Mouse (Mus musculus) heart, embryonic 13.5 days (tissue): Measurements from ENCODE around the gene Prdm11. TPM values are rescaled to one million over a fixed set of nuclear protein-coding genes. Genes with fewer than 3 reads are reported as not detected.

Experiments
- ATAC-seq: fragments of 200-750 bp; cut with Nextera tagmentation; 2 replicates; pipeline ENCODE4 v1.8.0; 2017; ENCODE audit warnings: moderate TSS enrichment; ENCODE audit not compliant: insufficient number of reproducible peaks, low FRiP score, low TSS enrichment; ENCODE audit errors: extremely low read depth
- H3K27ac ChIP-seq: fragments of 300-500 bp; sonication (generic); replicated peaks from 2 replicates; pipeline ENCODE4 v1.5.1; 2015; ENCODE audit warnings: moderate library complexity, mild to moderate bottlenecking, inconsistent platforms
- H3K27me3 ChIP-seq: fragments of 300-500 bp; sonication (generic); replicated peaks from 2 replicates; pipeline ENCODE4 v1.6.1; 2015; ENCODE audit warnings: mild to moderate bottlenecking, inconsistent platforms
- H3K36me3 ChIP-seq: fragments of 300-500 bp; sonication (generic); 2 replicates; pipeline ENCODE4 v1.6.1; 2015; ENCODE audit warnings: mild to moderate bottlenecking, inconsistent platforms
- H3K4me1 ChIP-seq: fragments of 300-500 bp; sonication (generic); 2 replicates; pipeline ENCODE4 v1.6.1; 2015; ENCODE audit warnings: inconsistent platforms
- H3K4me2 ChIP-seq: fragments of 300-500 bp; sonication (generic); 2 replicates; pipeline ENCODE4 v1.6.1; 2015; ENCODE audit warnings: inconsistent platforms, mild to moderate bottlenecking, moderate library complexity
- H3K4me3 ChIP-seq: fragments of 300-500 bp; sonication (generic); 2 replicates; pipeline ENCODE4 v1.5.1; 2015; ENCODE audit warnings: moderate library complexity, mild to moderate bottlenecking, inconsistent platforms
- H3K9ac ChIP-seq: fragments of 300-500 bp; sonication (generic); 2 replicates; pipeline ENCODE4 v1.6.1; 2015; ENCODE audit warnings: inconsistent platforms, mild to moderate bottlenecking, moderate library complexity
- H3K9me3 ChIP-seq: fragments of 300-500 bp; sonication (generic); 2 replicates; pipeline ENCODE4 v1.6.1; 2016; ENCODE audit warnings: inconsistent platforms
- WGBS: fragments of 180-500 bp; shearing (Covaris S2); methylation state at CpG from one replicate; pipeline ENCODE4 v1.1.7; 2015; ENCODE audit warnings: mixed read lengths; 5-methylcytosine and 5-hydroxymethylcytosine counted together
- polyA plus RNA-seq: library from polyadenylated mRNA; unstranded; fragments of >200 nt; fragmentation: Nextera tagmentation; extraction: Ambion mirVana; gene quantifications from 2 replicates; pipeline ENCODE4 v1.2.1, GENCODE M21; 2015

The Prdm11 gene
- polyA plus RNA-seq, 1 experiment from 2014 or later: 2.8 TPM

- H3K4me1 ChIP-seq: 0 out of 2 replicates have a peak, but pooled peaks cover 3% of the 10 kb centered on the region
- H3K9me3 ChIP-seq: 0 out of 2 replicates have a peak, but pooled peaks cover 3% of the 10 kb centered on the region
- no peak overlapping the region for H3K4me2 ChIP-seq
- ATAC-seq: no peak
- no peak overlapping the region for H3K9ac ChIP-seq
- H3K27me3 ChIP-seq: no peaks in the 10 kb centered on the region
- no peak overlapping the region for H3K4me3 ChIP-seq
- H3K36me3 ChIP-seq: no peaks in the 10 kb centered on the region
- WGBS: 77% methylated on average over 4 of the region's 4 CpGs
- H3K27ac ChIP-seq: no peak overlapping the region
Observed at GRCm38 (mm10) chr2:92958640-92959039, 87.3 kb downstream of the Prdm11 start.

- Histone ChIP-seq H3K27ac (no peak overlapping the region), H3K9ac (no peak overlapping the region), H3K4me1 (0 out of 2 replicates have a peak, but pooled peaks cover 3% of the 10 kb centered on the region), H3K4me2 (no peak overlapping the region), H3K9me3 (0 out of 2 replicates have a peak, but pooled peaks cover 3% of the 10 kb centered on the region), H3K36me3 (no peaks in the 10 kb centered on the region), H3K27me3 (no peaks in the 10 kb centered on the region), H3K4me3 (no peak overlapping the region)
- ATAC-seq: no peak
- 69% methylated on average over 2 of the region's 2 CpGs for WGBS
Observed at GRCm38 (mm10) chr2:92956943-92957342, 89.0 kb downstream of the Prdm11 start.

GRCm38 (mm10) chr2:92954404-92955114, 91.4 kb downstream of the Prdm11 start:
- no peak overlapping the region for H3K4me2 ChIP-seq
- H3K4me3 ChIP-seq: no peak overlapping the region
- no peak for ATAC-seq
- H3K9me3 ChIP-seq: 0 out of 2 replicates have a peak, but pooled peaks cover 3% of the 10 kb centered on the region
- H3K9ac ChIP-seq: no peak overlapping the region
- 0 out of 2 replicates have a peak, but pooled peaks cover 3% of the 10 kb centered on the region for H3K4me1 ChIP-seq
- no peaks in the 10 kb centered on the region for H3K36me3 ChIP-seq
- peaks cover 3% of the 10 kb centered on the region; the same call in 1 of the 2 replicates for H3K27me3 ChIP-seq
- WGBS: 40% methylated on average over 11 of the region's 11 CpGs
- H3K27ac ChIP-seq: no peak overlapping the region

- ATAC-seq: no peak
- H3K4me3 ChIP-seq: no peak overlapping the region
- 89% methylated on average over 17 of the region's 17 CpGs for WGBS
- H3K9ac ChIP-seq: no peak overlapping the region
- H3K4me2 ChIP-seq: no peak overlapping the region
- 0 out of 2 replicates have a peak, but pooled peaks cover 3% of the 10 kb centered on the region for H3K9me3 ChIP-seq
- peaks cover 8% of the 10 kb centered on the region for H3K4me1 ChIP-seq
- no peak overlapping the region for H3K27ac ChIP-seq
- peaks cover 3% of the 10 kb centered on the region; the same call in 1 of the 2 replicates for H3K27me3 ChIP-seq
- H3K36me3 ChIP-seq: no peaks in the 10 kb centered on the region
Observed at GRCm38 (mm10) chr2:92953450-92953849, 92.5 kb downstream of the Prdm11 start.

GRCm38 (mm10) chr2:92949518-92949917, 96.4 kb downstream of the Prdm11 start:
- no peak overlapping the region for H3K4me3 ChIP-seq
- H3K27ac ChIP-seq: no peak overlapping the region
- H3K4me1 ChIP-seq: peaks cover 14% of the 10 kb centered on the region
- no peaks in the 10 kb centered on the region for H3K36me3 ChIP-seq
- no peak overlapping the region for H3K4me2 ChIP-seq
- no peak overlapping the region for H3K9ac ChIP-seq
- ATAC-seq: no peak
- peaks cover 36% of the 10 kb centered on the region for H3K27me3 ChIP-seq
- WGBS: 29% methylated on average over 1 of the region's 1 CpGs
- no peaks in the 10 kb centered on the region for H3K9me3 ChIP-seq

- H3K27me3 ChIP-seq: peaks cover 36% of the 10 kb centered on the region
- H3K4me3 ChIP-seq: no peak overlapping the region
- ATAC-seq: peak; percentile 18; the same call in 1 of the 2 replicates
- no peak overlapping the region for H3K9ac ChIP-seq
- no peaks in the 10 kb centered on the region for H3K9me3 ChIP-seq
- H3K27ac ChIP-seq: no peak overlapping the region
- H3K36me3 ChIP-seq: no peaks in the 10 kb centered on the region
- H3K4me2 ChIP-seq: no peak overlapping the region
- peaks cover 15% of the 10 kb centered on the region for H3K4me1 ChIP-seq
- WGBS: 52% methylated on average over 7 of the region's 7 CpGs
Observed at GRCm38 (mm10) chr2:92948699-92949300, 97.2 kb downstream of the Prdm11 start.

GRCm38 (mm10) chr2:92947981-92948698, 97.8 kb downstream of the Prdm11 start:
- no peak for ATAC-seq
- Histone ChIP-seq H3K36me3 (no peaks in the 10 kb centered on the region), H3K4me3 (no peak overlapping the region), H3K9me3 (no peaks in the 10 kb centered on the region), H3K27me3 (peaks cover 36% of the 10 kb centered on the region), H3K9ac (no peak overlapping the region), H3K27ac (no peak overlapping the region), H3K4me2 (peak overlapping the region; percentile 11; the same call in 1 of the 2 replicates), H3K4me1 (peaks cover 22% of the 10 kb centered on the region)
- 10% methylated on average over 12 of the region's 12 CpGs for WGBS

GRCm38 (mm10) chr2:92945824-92946598, 100.0 kb downstream of the Prdm11 start:
- no peaks in the 10 kb centered on the region for H3K9me3 ChIP-seq
- no peak overlapping the region for H3K4me3 ChIP-seq
- no peak for ATAC-seq
- 82% methylated on average over 11 of the region's 11 CpGs for WGBS
- H3K36me3 ChIP-seq: no peaks in the 10 kb centered on the region
- no peak overlapping the region for H3K4me2 ChIP-seq
- peaks cover 24% of the 10 kb centered on the region for H3K4me1 ChIP-seq
- peaks cover 42% of the 10 kb centered on the region for H3K27me3 ChIP-seq
- no peak overlapping the region for H3K27ac ChIP-seq
- H3K9ac ChIP-seq: no peak overlapping the region

GRCm38 (mm10) chr2:92945125-92945746, 100.7 kb downstream of the Prdm11 start:
- Histone ChIP-seq H3K4me2 (no peak overlapping the region), H3K4me3 (no peak overlapping the region), H3K9me3 (no peaks in the 10 kb centered on the region), H3K27me3 (peaks cover 42% of the 10 kb centered on the region), H3K9ac (no peak overlapping the region), H3K36me3 (no peaks in the 10 kb centered on the region), H3K27ac (no peak overlapping the region), H3K4me1 (peaks cover 24% of the 10 kb centered on the region)
- no peak for ATAC-seq
- 86% methylated on average over 11 of the region's 11 CpGs for WGBS

GRCm38 (mm10) chr2:92944356-92944755, 101.6 kb downstream of the Prdm11 start:
- H3K9ac ChIP-seq: no peak overlapping the region
- peaks cover 42% of the 10 kb centered on the region for H3K27me3 ChIP-seq
- no peaks in the 10 kb centered on the region for H3K9me3 ChIP-seq
- 85% methylated on average over 3 of the region's 3 CpGs for WGBS
- no peak for ATAC-seq
- H3K4me2 ChIP-seq: no peak overlapping the region
- H3K4me3 ChIP-seq: no peak overlapping the region
- H3K27ac ChIP-seq: no peak overlapping the region
- H3K4me1 ChIP-seq: peaks cover 24% of the 10 kb centered on the region
- H3K36me3 ChIP-seq: no peaks in the 10 kb centered on the region
